Mouse (Mus musculus) midbrain, embryonic 12.5 days (tissue): ENCODE results near the gene Sema4d. TPM values are rescaled to one million over a fixed set of nuclear protein-coding genes. Genes with fewer than 3 reads are reported as not detected.

Experiments used
- ATAC-seq: fragments of 200-750 bp; cut with Nextera tagmentation; 2 replicates; pipeline ENCODE4 v1.8.0; 2017; ENCODE audit warnings: low read depth, moderate TSS enrichment, moderate library complexity; ENCODE audit not compliant: low FRiP score
- H3K27ac ChIP-seq: fragments of 300-500 bp; sonication (generic); replicated peaks from 2 replicates; pipeline ENCODE4 v1.5.1; 2016; ENCODE audit warnings: mild to moderate bottlenecking
- H3K27me3 ChIP-seq: fragments of 300-500 bp; sonication (generic); 2 replicates; pipeline ENCODE4 v1.6.1; 2016; ENCODE audit warnings: mild to moderate bottlenecking
- H3K36me3 ChIP-seq: fragments of 300-500 bp; sonication (generic); 2 replicates; pipeline ENCODE4 v1.6.1; 2016
- H3K4me1 ChIP-seq: fragments of 300-500 bp; sonication (generic); 2 replicates; pipeline ENCODE4 v1.6.1; 2016
- H3K4me2 ChIP-seq: fragments of 300-500 bp; sonication (generic); replicated peaks from 2 replicates; pipeline ENCODE4 v1.6.1; 2016; ENCODE audit warnings: mild to moderate bottlenecking, moderate library complexity
- H3K4me3 ChIP-seq: fragments of 300-500 bp; sonication (generic); 2 replicates; pipeline ENCODE4 v1.5.1; 2016; ENCODE audit warnings: mild to moderate bottlenecking
- H3K9ac ChIP-seq: fragments of 300-500 bp; sonication (generic); replicated peaks from 2 replicates; pipeline ENCODE4 v1.6.1; 2016; ENCODE audit warnings: mild to moderate bottlenecking, moderate library complexity
- H3K9me3 ChIP-seq: fragments of 300-500 bp; sonication (generic); 2 replicates; pipeline ENCODE4 v1.6.1; 2016; ENCODE audit warnings: mild to moderate bottlenecking
- WGBS: fragments of 180-500 bp; shearing (Covaris S2); methylation state at CpG from one replicate; pipeline ENCODE4 v1.1.7; 2016; 5-methylcytosine and 5-hydroxymethylcytosine counted together
- polyA plus RNA-seq: library from polyadenylated mRNA; unstranded; fragments of >200 nt; fragmentation: Nextera tagmentation; extraction: Ambion mirVana; gene quantifications from 2 replicates; pipeline ENCODE4 v1.2.1, GENCODE M21; 2016

Sema4d gene
- polyA plus RNA-seq, 1 experiment from 2014 or later = 4.9 TPM

DNA sequence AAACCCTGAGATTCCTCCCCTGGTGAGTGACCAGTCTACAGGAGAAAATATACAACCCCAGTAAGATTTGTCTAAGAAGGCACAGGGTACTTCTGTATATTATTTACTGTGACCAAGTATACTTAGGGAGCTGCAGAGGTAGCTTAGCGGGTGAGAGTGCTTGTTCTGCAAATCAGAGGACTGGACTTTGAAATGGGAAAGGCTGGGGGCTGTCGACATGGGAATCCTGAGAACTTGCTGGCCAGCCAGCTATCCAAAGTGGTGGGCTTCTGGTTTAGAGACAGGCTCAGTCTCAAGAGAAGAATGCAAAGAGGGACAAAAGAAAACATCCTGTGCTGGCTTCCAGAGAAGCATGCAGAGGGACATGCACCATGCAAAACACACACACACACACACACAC is 5.7 kb downstream of the Sema4d start:
- no peak overlapping the region for H3K27ac ChIP-seq
- H3K27me3 ChIP-seq = peaks cover 24% of the 10 kb centered on the region
- H3K9ac ChIP-seq = no peak overlapping the region
- peaks cover 14% of the 10 kb centered on the region for H3K4me1 ChIP-seq
- no peak overlapping the region for H3K4me3 ChIP-seq
- no peak overlapping the region for H3K4me2 ChIP-seq
- 50% methylated on average over 2 of the region's 2 CpGs for WGBS
- ATAC-seq = no peak
- no peaks in the 10 kb centered on the region for H3K9me3 ChIP-seq
- no peaks in the 10 kb centered on the region for H3K36me3 ChIP-seq

DNA sequence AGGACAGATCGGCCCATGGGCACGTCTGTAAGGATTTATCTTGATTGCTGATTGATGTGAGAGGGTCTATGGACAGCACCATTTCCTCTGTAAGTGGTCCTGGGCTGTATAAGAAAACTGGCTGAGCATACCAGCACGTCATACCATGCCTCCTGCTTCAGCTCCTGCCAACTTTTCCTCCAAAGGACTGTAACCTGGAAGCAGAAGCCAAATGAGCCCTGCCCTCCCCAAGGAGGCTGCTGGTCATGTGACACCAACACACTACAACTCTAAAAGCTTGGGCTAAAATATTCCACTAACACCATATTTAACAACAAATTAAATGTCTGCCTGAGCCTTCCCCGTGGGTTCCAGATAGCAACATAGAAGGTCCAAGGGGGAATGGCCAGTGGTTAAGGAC is 6.9 kb downstream of the Sema4d start:
- Histone ChIP-seq H3K4me2 (no peak overlapping the region), H3K27ac (no peak overlapping the region), H3K27me3 (peaks cover 12% of the 10 kb centered on the region), H3K4me1 (peaks cover 3% of the 10 kb centered on the region; the same call in 1 of the 2 replicates), H3K9ac (no peak overlapping the region), H3K4me3 (no peak overlapping the region), H3K36me3 (no peaks in the 10 kb centered on the region), H3K9me3 (no peaks in the 10 kb centered on the region)
- no peak for ATAC-seq
- WGBS = 92% methylated on average over 4 of the region's 4 CpGs

DNA sequence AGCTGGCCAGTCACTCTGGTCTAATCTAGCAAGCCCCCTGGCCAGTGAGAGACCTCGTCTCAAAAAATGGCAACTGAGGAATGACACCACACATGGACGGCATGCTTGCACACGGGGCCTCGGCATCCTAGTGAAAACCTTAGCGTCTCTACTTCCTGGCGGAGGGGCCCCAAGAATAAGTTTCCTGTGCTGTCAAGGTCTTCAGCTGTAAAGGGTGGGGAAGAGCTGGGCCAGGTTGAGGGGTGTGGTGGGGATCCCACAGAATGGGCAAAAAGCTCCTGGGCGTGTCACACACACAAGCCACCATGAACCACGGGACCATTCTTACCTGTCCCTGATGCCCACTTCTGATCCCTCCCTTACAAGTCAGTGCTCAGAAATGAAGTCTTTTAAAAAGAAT is 9.1 kb downstream of the Sema4d start:
- no peaks in the 10 kb centered on the region for H3K9me3 ChIP-seq
- H3K4me1 ChIP-seq = 0 out of 2 replicates have a peak, but pooled peaks cover 1% of the 10 kb centered on the region
- 95% methylated on average over 8 of the region's 8 CpGs for WGBS
- no peaks in the 10 kb centered on the region for H3K36me3 ChIP-seq
- H3K27me3 ChIP-seq = no peaks in the 10 kb centered on the region
- no peak overlapping the region for H3K4me3 ChIP-seq
- no peak for ATAC-seq
- H3K27ac ChIP-seq = no peak overlapping the region
- H3K9ac ChIP-seq = no peak overlapping the region
- H3K4me2 ChIP-seq = no peak overlapping the region

DNA sequence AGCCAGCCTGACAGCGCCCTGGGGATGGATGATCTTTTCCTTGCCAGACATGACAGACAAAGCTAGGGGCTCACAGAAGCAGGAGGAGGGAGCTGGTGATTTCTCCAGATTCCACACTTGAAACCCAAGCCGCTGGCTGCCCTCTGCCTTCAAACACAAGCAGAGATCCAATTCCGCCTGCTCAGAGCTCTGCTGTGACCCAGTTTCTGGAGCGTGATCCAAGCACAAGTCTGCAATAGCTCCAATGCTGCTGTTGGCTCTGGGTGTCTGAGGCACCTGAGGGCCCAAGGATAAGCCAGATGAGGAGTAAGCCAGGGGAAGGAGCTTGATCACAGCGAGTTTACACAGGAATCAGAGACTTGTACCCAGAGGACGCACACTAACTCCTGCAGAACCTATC is 9.7 kb downstream of the Sema4d start:
- no peaks in the 10 kb centered on the region for H3K9me3 ChIP-seq
- no peak overlapping the region for H3K27ac ChIP-seq
- ATAC-seq = no peak
- H3K36me3 ChIP-seq = no peaks in the 10 kb centered on the region
- 0 out of 2 replicates have a peak, but pooled peaks cover 3% of the 10 kb centered on the region for H3K4me1 ChIP-seq
- 75% methylated on average over 6 of the region's 6 CpGs for WGBS
- H3K4me2 ChIP-seq = no peak overlapping the region
- H3K27me3 ChIP-seq = no peaks in the 10 kb centered on the region
- no peak overlapping the region for H3K9ac ChIP-seq
- no peak overlapping the region for H3K4me3 ChIP-seq

DNA sequence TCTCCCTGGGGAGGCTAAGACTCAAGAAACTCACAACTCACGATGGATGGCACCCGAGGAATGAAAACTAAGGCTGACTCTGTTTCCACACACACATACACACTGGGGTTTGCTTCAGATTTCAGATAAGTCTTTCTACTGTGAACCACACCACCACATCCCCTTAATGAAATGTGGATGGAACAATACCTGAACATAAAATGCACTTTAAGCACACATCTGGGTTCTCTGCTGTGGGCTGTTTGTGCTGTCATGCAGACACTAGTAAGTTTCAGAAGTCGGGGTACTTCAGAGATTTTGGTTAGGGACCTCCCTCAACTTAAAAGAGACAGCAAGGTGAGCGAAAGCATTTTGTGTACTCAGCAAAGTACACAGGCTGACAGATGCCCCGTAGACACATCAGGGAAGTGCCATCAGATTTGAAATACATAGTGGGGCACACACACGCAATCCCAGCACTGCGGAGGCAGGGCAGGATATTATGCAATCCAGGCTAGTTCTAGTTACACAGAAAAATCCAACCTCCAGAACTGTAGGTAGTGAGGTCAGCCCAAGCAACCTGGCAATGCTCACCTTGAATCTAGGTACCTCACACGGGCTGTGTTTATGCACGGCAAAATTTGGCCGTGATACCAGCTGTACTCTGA is 12.9 kb downstream of the Sema4d start:
- H3K36me3 ChIP-seq = no peaks in the 10 kb centered on the region
- peaks cover 6% of the 10 kb centered on the region for H3K27me3 ChIP-seq
- WGBS = 88% methylated on average over 10 of the region's 10 CpGs
- no peaks in the 10 kb centered on the region for H3K9me3 ChIP-seq
- no peak overlapping the region for H3K4me3 ChIP-seq
- no peak for ATAC-seq
- H3K4me1 ChIP-seq = peaks cover 17% of the 10 kb centered on the region
- no peak overlapping the region for H3K27ac ChIP-seq
- H3K4me2 ChIP-seq = no peak overlapping the region
- no peak overlapping the region for H3K9ac ChIP-seq

DNA sequence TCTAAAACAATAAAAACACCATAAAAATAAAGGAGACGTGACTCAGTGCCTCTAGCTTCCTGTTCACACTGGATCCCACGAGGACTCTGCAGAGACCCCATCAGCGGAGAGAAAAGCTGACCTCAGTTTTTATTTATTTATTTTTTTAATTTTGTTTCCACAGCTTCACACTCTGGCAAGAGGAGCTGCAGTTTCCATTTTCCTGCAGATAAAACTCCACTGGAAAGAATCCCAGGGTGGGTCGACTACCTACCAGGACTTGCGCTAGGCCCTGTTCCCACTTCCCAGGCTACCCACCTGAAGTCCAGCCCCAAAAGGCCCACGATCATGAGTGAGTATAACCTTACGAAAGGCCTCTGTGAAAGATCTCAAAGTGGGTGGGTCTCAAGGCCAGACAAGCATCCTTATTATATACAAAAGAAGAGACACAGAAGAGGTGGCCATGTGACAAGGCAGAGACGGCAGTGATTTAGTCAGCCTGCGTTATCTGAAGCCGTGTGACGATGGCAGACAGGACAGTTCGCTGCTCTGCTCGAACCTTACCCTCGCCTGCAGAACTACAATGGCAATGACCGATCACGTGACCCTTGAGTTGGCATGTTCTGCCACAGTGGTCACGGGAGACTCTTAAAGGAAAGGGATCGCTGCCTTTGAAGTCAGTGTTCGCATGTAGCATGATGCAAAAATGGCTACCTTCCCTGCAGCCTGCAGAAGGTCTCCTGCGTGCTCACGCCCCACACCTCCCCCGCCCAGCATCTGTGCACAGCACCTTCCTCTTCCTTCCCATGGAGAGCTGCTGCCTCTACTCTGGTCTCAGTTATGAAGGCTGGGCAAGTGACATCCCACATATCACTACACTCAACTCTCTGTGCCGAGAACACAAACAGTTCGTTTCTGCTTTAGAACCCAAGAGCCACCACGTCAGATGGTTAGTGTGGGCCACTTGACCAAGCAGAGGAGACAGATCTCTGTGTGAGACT is 14.3 kb downstream of the Sema4d start:
- no peaks in the 10 kb centered on the region for H3K9me3 ChIP-seq
- WGBS = 79% methylated on average over 25 of the region's 25 CpGs
- no peak for ATAC-seq
- H3K27me3 ChIP-seq = peaks cover 6% of the 10 kb centered on the region
- H3K36me3 ChIP-seq = no peaks in the 10 kb centered on the region
- H3K4me1 ChIP-seq = peaks cover 17% of the 10 kb centered on the region
- no peak overlapping the region; the same call in 1 of the 2 replicates for H3K9ac ChIP-seq
- no peak overlapping the region for H3K4me3 ChIP-seq
- no peak overlapping the region for H3K4me2 ChIP-seq
- H3K27ac ChIP-seq = no peak overlapping the region

DNA sequence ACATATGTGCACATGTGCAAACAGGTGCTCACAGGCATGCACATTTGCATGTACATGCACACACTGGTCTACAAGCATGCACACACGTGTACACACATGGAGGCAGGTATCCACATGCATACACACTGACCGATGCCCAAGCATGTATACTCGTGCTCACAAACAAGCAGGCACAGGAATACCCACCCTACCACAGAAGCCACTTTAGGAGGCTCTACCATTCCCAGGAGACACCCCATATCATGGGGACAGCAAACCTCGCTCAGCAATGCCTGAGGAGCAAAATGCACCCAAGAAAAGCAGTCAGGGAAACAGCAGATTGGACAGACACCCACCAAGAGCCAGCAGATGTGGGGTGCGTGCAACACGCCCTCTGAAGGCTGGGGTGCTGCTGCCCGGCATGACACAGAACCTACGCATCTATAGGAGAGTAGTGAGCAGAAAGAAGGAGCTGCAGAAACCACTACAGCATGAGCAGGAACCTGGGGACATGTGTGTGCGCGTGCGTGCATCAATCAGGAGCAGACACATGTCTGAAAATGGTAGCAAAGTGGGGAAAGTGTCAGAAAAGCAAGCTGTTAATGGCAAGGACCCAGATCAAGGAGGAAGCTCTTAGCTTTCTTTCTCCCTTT is 15.1 kb downstream of the Sema4d start:
- ATAC-seq = no peak
- H3K36me3 ChIP-seq = no peaks in the 10 kb centered on the region
- H3K4me2 ChIP-seq = no peak overlapping the region
- peaks cover 6% of the 10 kb centered on the region for H3K27me3 ChIP-seq
- H3K27ac ChIP-seq = no peak overlapping the region
- no peaks in the 10 kb centered on the region for H3K9me3 ChIP-seq
- H3K9ac ChIP-seq = no peak overlapping the region
- H3K4me1 ChIP-seq = peaks cover 17% of the 10 kb centered on the region
- WGBS = 92% methylated on average over 11 of the region's 11 CpGs
- no peak overlapping the region for H3K4me3 ChIP-seq

DNA sequence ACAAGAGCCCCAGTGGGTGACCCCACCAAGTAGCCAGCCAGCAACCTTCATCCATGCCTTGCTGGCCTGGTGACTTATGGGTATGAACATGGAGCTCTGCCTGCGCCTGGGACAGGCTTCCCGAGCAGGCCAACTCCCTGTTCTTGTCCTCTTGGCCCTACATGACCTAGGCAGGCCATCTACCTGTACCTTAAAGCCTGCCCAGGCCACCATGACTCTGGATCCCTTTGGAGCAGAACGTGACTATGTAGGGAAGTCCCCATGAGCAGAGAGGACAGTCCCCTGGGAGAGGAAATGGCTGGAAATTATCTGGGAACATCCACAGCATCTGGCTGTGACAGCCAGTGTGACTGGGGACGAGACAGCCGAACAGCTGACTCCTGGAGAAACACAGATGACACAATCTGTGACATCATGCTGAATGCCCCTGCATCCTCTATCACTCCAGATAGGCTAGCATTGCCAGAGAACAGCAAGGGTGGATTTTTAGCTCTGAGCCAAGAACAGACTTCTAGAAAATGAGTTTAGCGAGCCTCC is 15.7 kb downstream of the Sema4d start:
- H3K4me3 ChIP-seq = no peak overlapping the region
- ATAC-seq = no peak
- no peak overlapping the region for H3K9ac ChIP-seq
- no peak overlapping the region for H3K4me2 ChIP-seq
- no peak overlapping the region for H3K27ac ChIP-seq
- WGBS = 56% methylated on average over 6 of the region's 6 CpGs
- peaks cover 6% of the 10 kb centered on the region for H3K27me3 ChIP-seq
- peaks cover 17% of the 10 kb centered on the region for H3K4me1 ChIP-seq
- H3K36me3 ChIP-seq = no peaks in the 10 kb centered on the region
- no peaks in the 10 kb centered on the region for H3K9me3 ChIP-seq

DNA sequence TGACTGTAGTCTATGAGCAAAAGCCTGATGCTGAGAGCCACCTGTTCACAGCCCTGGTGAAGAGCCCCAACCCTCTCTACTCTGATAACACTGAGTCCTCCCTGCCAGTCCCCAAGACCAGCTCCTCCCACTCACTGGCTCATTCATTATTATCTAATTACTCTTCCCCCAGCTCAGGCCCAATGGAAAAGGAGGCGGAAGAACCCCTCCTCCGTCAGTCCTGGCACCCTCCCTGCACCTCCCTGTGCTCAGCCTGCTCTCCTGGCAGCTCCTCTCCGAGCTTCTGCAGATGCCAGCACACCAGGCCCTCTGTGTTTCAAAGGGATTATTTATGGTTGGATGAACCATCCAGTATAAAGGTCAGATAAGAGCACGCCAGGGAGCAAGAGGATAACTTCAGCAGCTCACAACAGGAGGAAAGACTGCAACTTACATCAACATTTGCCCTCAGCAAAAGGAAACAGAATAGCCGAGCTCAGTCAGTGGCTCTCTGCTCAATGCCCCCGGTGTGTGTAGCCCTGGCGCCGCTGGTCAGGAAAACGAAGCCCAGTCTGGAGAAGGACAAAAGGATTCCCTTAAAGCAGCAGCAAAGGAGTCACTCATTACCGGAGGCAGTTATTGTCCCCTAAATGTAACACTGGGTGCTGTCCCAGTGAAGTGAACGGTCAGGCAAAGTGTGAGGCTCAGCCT is 16.4 kb downstream of the Sema4d start:
- H3K27me3 ChIP-seq = peaks cover 6% of the 10 kb centered on the region
- H3K4me3 ChIP-seq = no peak overlapping the region
- no peaks in the 10 kb centered on the region for H3K9me3 ChIP-seq
- peak; percentile 63; the same call in 1 of the 2 replicates for ATAC-seq
- no peak overlapping the region for H3K4me2 ChIP-seq
- no peak overlapping the region for H3K27ac ChIP-seq
- H3K36me3 ChIP-seq = no peaks in the 10 kb centered on the region
- peaks cover 17% of the 10 kb centered on the region for H3K4me1 ChIP-seq
- peak overlapping the region; percentile 28; the same call in 1 of the 2 replicates for H3K9ac ChIP-seq
- WGBS = 8% methylated on average over 11 of the region's 11 CpGs

DNA sequence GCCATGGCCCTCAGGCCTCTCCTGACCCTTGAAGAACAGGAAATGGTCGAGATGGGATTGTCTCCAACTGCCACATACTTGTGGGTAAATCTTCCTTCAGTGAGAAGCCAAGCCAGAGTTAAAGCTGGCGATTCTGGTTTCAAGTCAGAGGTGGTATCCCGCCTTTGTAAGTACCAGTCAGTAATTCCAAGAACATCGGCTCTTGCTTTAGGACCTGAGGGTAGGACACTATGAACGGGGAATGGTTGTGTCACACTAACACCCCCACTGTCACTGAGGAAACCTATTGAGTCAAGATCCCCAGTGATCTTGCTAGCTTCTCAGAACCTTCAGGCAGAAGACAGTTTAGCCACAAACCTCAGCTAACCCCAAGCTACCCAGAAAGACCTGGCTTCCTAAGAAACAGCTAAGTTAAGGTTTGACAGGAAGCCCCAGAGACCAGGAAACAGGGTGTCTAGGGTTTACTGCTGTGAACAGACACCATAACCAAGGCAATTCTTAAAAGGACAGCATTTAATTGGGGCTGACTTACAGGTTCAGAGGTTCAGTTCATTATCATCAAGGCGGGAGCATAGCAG is 17.3 kb downstream of the Sema4d start:
- H3K4me3 ChIP-seq = no peak overlapping the region
- H3K4me1 ChIP-seq = peaks cover 17% of the 10 kb centered on the region
- WGBS = 89% methylated on average over 6 of the region's 6 CpGs
- no peaks in the 10 kb centered on the region for H3K36me3 ChIP-seq
- peaks cover 6% of the 10 kb centered on the region for H3K27me3 ChIP-seq
- H3K9me3 ChIP-seq = no peaks in the 10 kb centered on the region
- no peak overlapping the region for H3K4me2 ChIP-seq
- ATAC-seq = no peak
- H3K9ac ChIP-seq = no peak overlapping the region
- H3K27ac ChIP-seq = no peak overlapping the region

DNA sequence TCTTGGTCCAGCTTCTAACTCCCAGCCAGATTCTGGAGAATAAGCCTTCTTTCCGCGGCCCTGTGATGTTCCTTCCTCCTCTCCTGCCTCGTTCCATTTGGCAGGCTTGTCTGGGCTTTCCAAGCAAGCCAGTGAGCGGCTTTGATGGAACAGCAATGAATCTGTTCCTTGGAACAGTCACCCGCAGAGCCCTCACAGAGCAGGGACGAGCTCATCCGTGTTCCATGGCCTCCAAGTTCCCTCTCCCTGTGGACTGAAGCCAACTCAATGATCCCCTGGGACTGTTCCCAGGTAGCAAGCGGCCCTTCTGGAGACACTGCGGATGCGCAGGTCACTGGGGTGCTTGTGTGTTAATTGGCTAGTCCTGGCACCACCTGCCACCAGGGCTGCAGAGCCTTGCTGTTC is 21.7 kb downstream of the Sema4d start:
- Histone ChIP-seq H3K9ac (no peak overlapping the region), H3K27ac (no peak overlapping the region), H3K9me3 (no peaks in the 10 kb centered on the region), H3K36me3 (no peaks in the 10 kb centered on the region), H3K4me1 (peaks cover 2% of the 10 kb centered on the region), H3K27me3 (no peaks in the 10 kb centered on the region), H3K4me3 (no peak overlapping the region), H3K4me2 (no peak overlapping the region)
- ATAC-seq = no peak
- WGBS = 87% methylated on average over 10 of the region's 10 CpGs
